Mouse (Mus musculus): ENCODE results near the gene Cd7. TPM values are rescaled to one million over a fixed set of nuclear protein-coding genes. Genes with fewer than 3 reads are reported as not detected.

Gene Cd7
- total and polyA plus RNA-seq, 2 experiments = 0.55 to 3.4 TPM

GRCm38 (mm10) chr11:120994741-120995140, 44.5 kb downstream of the Cd7 start:
- TF ChIP-seq POLR2A (IDR thresholded peaks at IDR 0.05; ENCODE audit: extremely low read depth, insufficient read depth, low read length) (no peak), CTCF (IDR thresholded peaks at IDR 0.05; ENCODE audit: low read depth, low read length) (no peak)
- Histone ChIP-seq H3K4me3 (ENCODE audit: insufficient read depth, low read depth, low read length) (no peak overlapping the region), H3K36me3 (ENCODE audit: control insufficient read depth, insufficient read depth, low read length) (no peaks in the 10 kb centered on the region), H3K79me2 (ENCODE audit: control insufficient read depth, insufficient read depth, low read length) (peaks cover 17% of the 10 kb centered on the region; the same call in 1 of the 2 replicates), H3K27ac (replicated peaks; ENCODE audit: insufficient read depth, low read depth, low read length) (peak overlapping the region; percentile 70), H3K9ac (ENCODE audit: low read depth, low read length) (no peak overlapping the region), H3K4me1 (ENCODE audit: control insufficient read depth, insufficient read depth, low read length) (peaks cover 31% of the 10 kb centered on the region), H3K27me3 (ENCODE audit: control insufficient read depth, insufficient read depth, low read length) (no peaks in the 10 kb centered on the region)
- WGBS = 18% methylated on average over 6 of the region's 6 CpGs
- peak; percentile 92 for DNase-seq (ENCODE audit: extremely low read depth, low read depth, low spot score)

GRCm38 (mm10) chr11:120993586-120993985, 45.6 kb downstream of the Cd7 start:
- WGBS = 79% methylated on average over 5 of the region's 5 CpGs
- Histone ChIP-seq H3K27ac (replicated peaks; ENCODE audit: insufficient read depth, low read depth, low read length) (peak overlapping the region; percentile 97), H3K36me3 (ENCODE audit: control insufficient read depth, insufficient read depth, low read length) (no peaks in the 10 kb centered on the region), H3K9ac (ENCODE audit: low read depth, low read length) (no peak overlapping the region), H3K4me3 (ENCODE audit: insufficient read depth, low read depth, low read length) (no peak overlapping the region), H3K27me3 (ENCODE audit: control insufficient read depth, insufficient read depth, low read length) (no peaks in the 10 kb centered on the region), H3K4me1 (ENCODE audit: control insufficient read depth, insufficient read depth, low read length) (peaks cover 40% of the 10 kb centered on the region), H3K79me2 (ENCODE audit: control insufficient read depth, insufficient read depth, low read length) (peaks cover 26% of the 10 kb centered on the region; the same call in 1 of the 2 replicates)
- TF ChIP-seq CTCF (IDR thresholded peaks at IDR 0.05; ENCODE audit: low read depth, low read length) = no peak
- no peak for TF ChIP-seq POLR2A (IDR thresholded peaks at IDR 0.05; ENCODE audit: extremely low read depth, insufficient read depth, low read length)
- no peak for DNase-seq (ENCODE audit: extremely low read depth, low read depth, low spot score)

- no peak for DNase-seq (ENCODE audit: extremely low read depth, low read depth, low spot score)
- peak overlapping the region; percentile 97 for H3K27ac ChIP-seq (replicated peaks; ENCODE audit: insufficient read depth, low read depth, low read length)
- peak overlapping the region; percentile 32 for H3K9ac ChIP-seq (ENCODE audit: low read depth, low read length)
- H3K79me2 ChIP-seq (ENCODE audit: control insufficient read depth, insufficient read depth, low read length) = peaks cover 31% of the 10 kb centered on the region; the same call in 1 of the 2 replicates
- TF ChIP-seq POLR2A (IDR thresholded peaks at IDR 0.05; ENCODE audit: extremely low read depth, insufficient read depth, low read length) (no peak), CTCF (IDR thresholded peaks at IDR 0.05; ENCODE audit: low read depth, low read length) (no peak)
- peaks cover 44% of the 10 kb centered on the region for H3K4me1 ChIP-seq (ENCODE audit: control insufficient read depth, insufficient read depth, low read length)
- H3K27me3 ChIP-seq (ENCODE audit: control insufficient read depth, insufficient read depth, low read length) = no peaks in the 10 kb centered on the region
- WGBS = 25% methylated on average over 3 of the region's 3 CpGs
- H3K4me3 ChIP-seq (ENCODE audit: insufficient read depth, low read depth, low read length) = no peak overlapping the region
- H3K36me3 ChIP-seq (ENCODE audit: control insufficient read depth, insufficient read depth, low read length) = no peaks in the 10 kb centered on the region
These were observed 46.1 kb downstream of the Cd7 start for GRCm38 (mm10) chr11:120993080-120993479.

GRCm38 (mm10) chr11:120991791-120992190, 47.4 kb downstream of the Cd7 start:
- Histone ChIP-seq H3K27me3 (ENCODE audit: control insufficient read depth, insufficient read depth, low read length) (no peaks in the 10 kb centered on the region), H3K79me2 (ENCODE audit: control insufficient read depth, insufficient read depth, low read length) (peaks cover 38% of the 10 kb centered on the region), H3K4me3 (ENCODE audit: insufficient read depth, low read depth, low read length) (peak overlapping the region; percentile 81), H3K9ac (ENCODE audit: low read depth, low read length) (peak overlapping the region; percentile 73), H3K4me1 (ENCODE audit: control insufficient read depth, insufficient read depth, low read length) (peaks cover 47% of the 10 kb centered on the region), H3K36me3 (ENCODE audit: control insufficient read depth, insufficient read depth, low read length) (0 out of 2 replicates have a peak, but pooled peaks cover 2% of the 10 kb centered on the region), H3K27ac (replicated peaks; ENCODE audit: insufficient read depth, low read depth, low read length) (peak overlapping the region; percentile 97)
- WGBS = 11% methylated on average over 3 of the region's 3 CpGs
- peak; percentile 96 for DNase-seq (ENCODE audit: extremely low read depth, low read depth, low spot score)
- TF ChIP-seq CTCF (IDR thresholded peaks at IDR 0.05; ENCODE audit: low read depth, low read length) (no peak; the same call in 1 of the 2 replicates), POLR2A (IDR thresholded peaks at IDR 0.05; ENCODE audit: extremely low read depth, insufficient read depth, low read length) (no peak)

GRCm38 (mm10) chr11:120990951-120991526, 48.2 kb downstream of the Cd7 start, which contains the start of gene Csnk1d:
Gene Csnk1d, minus strand, starts transcription at chr11:120991330.
- under 1% methylated on average over 59 of the region's 59 CpGs for WGBS
- H3K36me3 ChIP-seq (ENCODE audit: control insufficient read depth, insufficient read depth, low read length) = peaks cover 4% of the 10 kb centered on the region; the same call in 1 of the 2 replicates
- H3K27me3 ChIP-seq (ENCODE audit: control insufficient read depth, insufficient read depth, low read length) = no peaks in the 10 kb centered on the region
- TF ChIP-seq CTCF (IDR thresholded peaks at IDR 0.05; ENCODE audit: low read depth, low read length) = no peak
- peak; percentile 55; the same call in 1 of the 2 replicates for TF ChIP-seq POLR2A (IDR thresholded peaks at IDR 0.05; ENCODE audit: extremely low read depth, insufficient read depth, low read length)
- peaks cover 49% of the 10 kb centered on the region for H3K4me1 ChIP-seq (ENCODE audit: control insufficient read depth, insufficient read depth, low read length)
- H3K4me3 ChIP-seq (ENCODE audit: insufficient read depth, low read depth, low read length) = peak within 1 kb of the TSS; percentile 81
- H3K27ac ChIP-seq (replicated peaks; ENCODE audit: insufficient read depth, low read depth, low read length) = peak within 1 kb of the TSS; percentile 97
- peaks cover 44% of the 10 kb centered on the region for H3K79me2 ChIP-seq (ENCODE audit: control insufficient read depth, insufficient read depth, low read length)
- peak within 1 kb of the TSS; percentile 92 for H3K9ac ChIP-seq (ENCODE audit: low read depth, low read length)
- DNase-seq (ENCODE audit: extremely low read depth, low read depth, low spot score) = peak; percentile 85
